Comparison of ENCODE assay signal across 28 mouse cellular contexts in the genomic region with DNA sequence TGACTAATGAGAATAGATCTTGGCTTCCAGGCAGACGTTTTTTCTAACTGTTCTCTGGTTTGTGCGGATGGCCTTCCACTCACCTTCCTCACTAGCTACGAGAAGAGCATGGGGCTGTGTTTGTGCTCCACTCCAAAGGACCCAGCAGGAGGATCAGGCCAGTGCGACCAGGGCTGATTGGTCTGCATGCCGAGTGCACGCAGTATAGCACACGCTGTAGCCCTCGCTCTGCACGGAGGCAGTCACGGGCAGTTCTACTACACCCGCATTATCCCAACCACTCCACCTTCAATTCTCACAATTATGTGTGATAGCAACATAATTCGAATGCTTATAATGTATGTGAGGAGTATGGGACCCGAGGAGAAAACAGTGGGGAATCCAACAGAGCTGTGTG.
DNase-seq lines count a peak whose midpoint lies in the region; ATAC-seq and TF ChIP-seq lines count a peak whose summit lies in the region.
"Had no signal": no experiment of that assay in that cellular context is flagged by ENCODE, and none has a peak within 500 bp of the region (broad histone marks: within the 10 kb centered on the region; RNA-seq: fewer than 3 reads in every experiment).

No protein-coding gene starts in this region.

- 69% methylated on average over 13 of the region's 13 CpGs for WGBS in heart, embryonic 10.5 days
- 78% methylated on average over 13 of the region's 13 CpGs for WGBS in hindbrain, embryonic 15.5 days
- WGBS in hindbrain, embryonic 14.5 days, result 79% methylated on average over 13 of the region's 13 CpGs
- 82% methylated on average over 13 of the region's 13 CpGs for WGBS in midbrain, embryonic 15.5 days
- WGBS in midbrain, postnatal 0 days, result 88% methylated on average over 13 of the region's 13 CpGs
- WGBS in midbrain, embryonic 16.5 days, result 82% methylated on average over 13 of the region's 13 CpGs

- peaks cover 16% of the 10 kb centered on the region for H3K36me3 ChIP-seq in heart, embryonic 10.5 days
- H3K36me3 ChIP-seq in hindbrain, embryonic 15.5 days, result no peaks in the 10 kb centered on the region
- no peaks in the 10 kb centered on the region for H3K36me3 ChIP-seq in hindbrain, embryonic 14.5 days (replicated peaks; ENCODE audit: control insufficient read depth, insufficient read depth)
- H3K36me3 ChIP-seq in midbrain, embryonic 15.5 days (replicated peaks), result no peaks in the 10 kb centered on the region
- peaks cover 2% of the 10 kb centered on the region; the same call in 1 of the 2 replicates for H3K36me3 ChIP-seq in midbrain, postnatal 0 days (ENCODE audit: insufficient read depth, low read length)
- no peaks in the 10 kb centered on the region for H3K36me3 ChIP-seq in midbrain, embryonic 16.5 days (ENCODE audit: control insufficient read depth, insufficient read depth, low read length)
- H3K36me3 ChIP-seq: forebrain, embryonic 15.5 days; intestine, embryonic 15.5 days; liver, embryonic 13.5 days; neural tube, embryonic 12.5 days had no signal

- peak overlapping the region; percentile 73 for H3K27ac ChIP-seq in heart, embryonic 10.5 days
- no peak overlapping the region for H3K27ac ChIP-seq in hindbrain, embryonic 15.5 days (replicated peaks)
- H3K27ac ChIP-seq in hindbrain, embryonic 14.5 days, result no peak overlapping the region
- H3K27ac ChIP-seq in midbrain, embryonic 15.5 days, result no peak overlapping the region
- no peak overlapping the region for H3K27ac ChIP-seq in midbrain, postnatal 0 days (ENCODE audit: low read depth, low read length)
- H3K27ac ChIP-seq in midbrain, embryonic 16.5 days (ENCODE audit: low read length), result no peak overlapping the region
- H3K27ac ChIP-seq: forebrain, embryonic 15.5 days; heart, adult 2 months; intestine, embryonic 15.5 days; kidney, postnatal 0 days; limb, embryonic 15.5 days; liver, embryonic 13.5 days; neural tube, embryonic 12.5 days had no signal

- peak; percentile 59; the same call in 1 of the 2 replicates for ATAC-seq in hindbrain, embryonic 15.5 days (ENCODE audit: low FRiP score, low read depth)
- ATAC-seq in hindbrain, embryonic 14.5 days (ENCODE audit: low FRiP score), result no peak
- 0 out of 2 replicates have a peak, but pooled peaks have one; percentile 58 for ATAC-seq in midbrain, embryonic 15.5 days (replicated peaks)
- ATAC-seq in midbrain, postnatal 0 days (ENCODE audit: low FRiP score), result no peak
- ATAC-seq in midbrain, embryonic 16.5 days, result peak; percentile 49; the same call in 1 of the 2 replicates
- ATAC-seq: intestine, embryonic 15.5 days; lung, postnatal 0 days; Patski had no signal

- no peak overlapping the region for H3K4me2 ChIP-seq in hindbrain, embryonic 15.5 days
- H3K4me2 ChIP-seq in hindbrain, embryonic 14.5 days (replicated peaks), result no peak overlapping the region
- no peak overlapping the region for H3K4me2 ChIP-seq in midbrain, embryonic 15.5 days
- no peak overlapping the region for H3K4me2 ChIP-seq in midbrain, postnatal 0 days (ENCODE audit: low read depth, low read length, poor library complexity, severe bottlenecking)
- no peak overlapping the region for H3K4me2 ChIP-seq in midbrain, embryonic 16.5 days (ENCODE audit: low read length)
- H3K4me2 ChIP-seq: forebrain, embryonic 15.5 days; intestine, embryonic 15.5 days; limb, embryonic 15.5 days; liver, embryonic 13.5 days; neural tube, embryonic 12.5 days had no signal

- H3K9me3 ChIP-seq in heart, embryonic 10.5 days, result no peaks in the 10 kb centered on the region
- no peaks in the 10 kb centered on the region for H3K9me3 ChIP-seq in hindbrain, embryonic 15.5 days
- no peaks in the 10 kb centered on the region for H3K9me3 ChIP-seq in hindbrain, embryonic 14.5 days (ENCODE audit: control insufficient read depth, low read length)
- H3K9me3 ChIP-seq in midbrain, embryonic 15.5 days, result no peaks in the 10 kb centered on the region
- H3K9me3 ChIP-seq in midbrain, postnatal 0 days (ENCODE audit: low read length), result no peaks in the 10 kb centered on the region
- no peaks in the 10 kb centered on the region for H3K9me3 ChIP-seq in midbrain, embryonic 16.5 days (replicated peaks; ENCODE audit: control insufficient read depth, low read length, poor library complexity, severe bottlenecking)
- H3K9me3 ChIP-seq: embryonic facial prominence, embryonic 12.5 days; forebrain, embryonic 10.5 days; forebrain, embryonic 15.5 days; G1E; intestine, embryonic 15.5 days; limb, embryonic 15.5 days; liver, embryonic 13.5 days; neural tube, embryonic 12.5 days had no signal

- no peak overlapping the region; the same call in 1 of the 2 replicates for H3K4me3 ChIP-seq in heart, embryonic 10.5 days
- H3K4me3 ChIP-seq in hindbrain, embryonic 15.5 days, result no peak overlapping the region
- no peak overlapping the region for H3K4me3 ChIP-seq in hindbrain, embryonic 14.5 days (replicated peaks; ENCODE audit: low read length)
- no peak overlapping the region for H3K4me3 ChIP-seq in midbrain, embryonic 15.5 days
- no peak overlapping the region for H3K4me3 ChIP-seq in midbrain, postnatal 0 days (ENCODE audit: low read depth, low read length)
- no peak overlapping the region for H3K4me3 ChIP-seq in midbrain, embryonic 16.5 days (ENCODE audit: low read depth, low read length)
- H3K4me3 ChIP-seq: embryonic facial prominence, embryonic 12.5 days; forebrain, embryonic 10.5 days; forebrain, embryonic 15.5 days; heart, adult 2 months; intestine, embryonic 15.5 days; limb, embryonic 15.5 days; liver, embryonic 13.5 days; neural tube, embryonic 12.5 days had no signal

- peaks cover 57% of the 10 kb centered on the region for H3K4me1 ChIP-seq in heart, embryonic 10.5 days
- H3K4me1 ChIP-seq in hindbrain, embryonic 15.5 days (replicated peaks), result peaks cover 10% of the 10 kb centered on the region; the same call in 1 of the 2 replicates
- peaks cover 7% of the 10 kb centered on the region; the same call in 1 of the 2 replicates for H3K4me1 ChIP-seq in hindbrain, embryonic 14.5 days (replicated peaks; ENCODE audit: control insufficient read depth, insufficient read depth, low read length)
- H3K4me1 ChIP-seq in midbrain, embryonic 15.5 days, result peaks cover 4% of the 10 kb centered on the region; the same call in 1 of the 2 replicates
- H3K4me1 ChIP-seq in midbrain, postnatal 0 days (ENCODE audit: insufficient read depth, low read length), result no peaks in the 10 kb centered on the region
- H3K4me1 ChIP-seq in midbrain, embryonic 16.5 days (ENCODE audit: control insufficient read depth, insufficient read depth, low read length), result peaks cover 6% of the 10 kb centered on the region
- H3K4me1 ChIP-seq: intestine, embryonic 15.5 days; liver, embryonic 13.5 days; neural tube, embryonic 12.5 days had no signal

- no peak for DNase-seq in heart, embryonic 10.5 days (ENCODE audit: low spot score)
- DNase-seq in heart, adult 18-20 months, result no peak
- DNase-seq in hindbrain, embryonic 14.5 days (ENCODE audit: low spot score), result no peak
- no peak for DNase-seq in midbrain, postnatal 0 days (ENCODE audit: low spot score)
- DNase-seq: adrenal gland, postnatal 10 days; cerebellum, adult 8-10 months; cerebellum, postnatal 25 days; gastrocnemius, postnatal 25 days; kidney, adult 8-10 months; liver, embryonic 13.5 days; lung, adult 18-20 months; lung, postnatal 4 days; right cerebral cortex, postnatal 14 days; thymus, postnatal 4 days had no signal

- no peak for TF ChIP-seq CTCF in midbrain, postnatal 0 days (IDR thresholded peaks at IDR 0.05)

- H3K27me3 ChIP-seq in heart, embryonic 10.5 days (ENCODE audit: insufficient read depth, poor library complexity, severe bottlenecking), result no peaks in the 10 kb centered on the region
- no peaks in the 10 kb centered on the region for H3K27me3 ChIP-seq in hindbrain, embryonic 15.5 days
- H3K27me3 ChIP-seq in hindbrain, embryonic 14.5 days (ENCODE audit: control insufficient read depth, insufficient read depth, low read length), result no peaks in the 10 kb centered on the region
- H3K27me3 ChIP-seq in midbrain, embryonic 15.5 days (replicated peaks), result no peaks in the 10 kb centered on the region
- no peaks in the 10 kb centered on the region for H3K27me3 ChIP-seq in midbrain, postnatal 0 days (ENCODE audit: insufficient read depth, low read length)
- no peaks in the 10 kb centered on the region for H3K27me3 ChIP-seq in midbrain, embryonic 16.5 days (ENCODE audit: control insufficient read depth, insufficient read depth, low read depth, low read length)
- H3K27me3 ChIP-seq: embryonic facial prominence, embryonic 12.5 days; forebrain, embryonic 15.5 days; intestine, embryonic 15.5 days; limb, embryonic 15.5 days; liver, embryonic 13.5 days; neural tube, embryonic 12.5 days; Patski had no signal

- no peak overlapping the region for H3K9ac ChIP-seq in hindbrain, embryonic 15.5 days
- H3K9ac ChIP-seq in hindbrain, embryonic 14.5 days, result no peak overlapping the region
- no peak overlapping the region for H3K9ac ChIP-seq in midbrain, embryonic 15.5 days
- H3K9ac ChIP-seq in midbrain, postnatal 0 days (replicated peaks; ENCODE audit: low read length, poor library complexity, severe bottlenecking), result no peak overlapping the region
- H3K9ac ChIP-seq in midbrain, embryonic 16.5 days (ENCODE audit: low read depth, low read length), result no peak overlapping the region
- H3K9ac ChIP-seq: embryonic facial prominence, embryonic 12.5 days; forebrain, embryonic 15.5 days; intestine, embryonic 15.5 days; limb, embryonic 15.5 days; liver, embryonic 13.5 days; neural tube, embryonic 12.5 days had no signal

Comparison
In these comparisons a context has a peak if more than half of its experiments do, and no peak if none do; other contexts are left out.
1. ATAC-seq: peak in hindbrain, embryonic 15.5 days (single experiment), midbrain, embryonic 15.5 days (single experiment) and midbrain, embryonic 16.5 days (single experiment); none in hindbrain, embryonic 14.5 days (single experiment) and midbrain, postnatal 0 days (single experiment).